Mouse (Mus musculus) testis, adult 2 months (tissue): ENCODE measurements at regions not wholly inside any gene's neighbourhood (a gene's known extent, or its start where the extent isn't known, plus 50 kb on each side); places are given as distances from the start of the nearest gene placed in this dataset.

Experiments used
- CTCF ChIP-seq: fragments of 200-500 bp; IDR thresholded peaks from 2 replicates; pipeline ENCODE4 v1.5.1; 2012; ENCODE audit warnings: low read depth, mild to moderate bottlenecking, inconsistent platforms, low read length, moderate library complexity; ENCODE audit not compliant: control insufficient read depth, insufficient read depth, insufficient replicate concordance
- POLR2A ChIP-seq: fragments of 200-500 bp; IDR thresholded peaks from 2 replicates; pipeline ENCODE4 v1.6.1; 2012; ENCODE audit warnings: low read depth, mild to moderate bottlenecking, inconsistent platforms, low read length, moderate library complexity; ENCODE audit not compliant: control insufficient read depth

GRCm38 (mm10) chr14:25185556-25185958 lies 273.4 kb upstream of the Zmiz1 start:
- TF ChIP-seq POLR2A (no peak), CTCF (no peak)
